Mouse (Mus musculus): Measurements from ENCODE around the gene Gmds. TPM values are rescaled to one million over a fixed set of nuclear protein-coding genes. Genes with fewer than 3 reads are reported as not detected.

Gmds gene
- total and polyA plus RNA-seq, 2 experiments: 3.2 to 3.5 TPM

GRCm38 (mm10) chr13:31909031-31909430 is 429.5 kb downstream of the Gmds start:
- no peak for DNase-seq (ENCODE audit: extremely low read depth, low read depth, low spot score)
- no peaks in the 10 kb centered on the region for H3K36me3 ChIP-seq (ENCODE audit: control insufficient read depth, insufficient read depth, low read length)
- TF ChIP-seq CTCF (IDR thresholded peaks at IDR 0.05; ENCODE audit: low read depth, low read length): no peak
- no peak for TF ChIP-seq POLR2A (IDR thresholded peaks at IDR 0.05; ENCODE audit: extremely low read depth, insufficient read depth, low read length)
- H3K27me3 ChIP-seq (ENCODE audit: control insufficient read depth, insufficient read depth, low read length): no peaks in the 10 kb centered on the region
- 75% methylated on average over 3 of the region's 3 CpGs for WGBS
- no peaks in the 10 kb centered on the region for H3K4me1 ChIP-seq (ENCODE audit: control insufficient read depth, insufficient read depth, low read length)
- no peaks in the 10 kb centered on the region for H3K79me2 ChIP-seq (ENCODE audit: control insufficient read depth, insufficient read depth, low read length)
- H3K9ac ChIP-seq (ENCODE audit: low read depth, low read length): no peak overlapping the region
- no peak overlapping the region for H3K27ac ChIP-seq (replicated peaks; ENCODE audit: insufficient read depth, low read depth, low read length)
- H3K4me3 ChIP-seq (ENCODE audit: insufficient read depth, low read depth, low read length): no peak overlapping the region

GRCm38 (mm10) chr13:31906514-31906913 is 432.0 kb downstream of the Gmds start:
- H3K4me3 ChIP-seq (ENCODE audit: insufficient read depth, low read depth, low read length): no peak overlapping the region
- no peak overlapping the region for H3K27ac ChIP-seq (replicated peaks; ENCODE audit: insufficient read depth, low read depth, low read length)
- no peak for TF ChIP-seq POLR2A (IDR thresholded peaks at IDR 0.05; ENCODE audit: extremely low read depth, insufficient read depth, low read length)
- no peak for TF ChIP-seq CTCF (IDR thresholded peaks at IDR 0.05; ENCODE audit: low read depth, low read length)
- no peaks in the 10 kb centered on the region for H3K36me3 ChIP-seq (ENCODE audit: control insufficient read depth, insufficient read depth, low read length)
- H3K79me2 ChIP-seq (ENCODE audit: control insufficient read depth, insufficient read depth, low read length): no peaks in the 10 kb centered on the region
- no peak for DNase-seq (ENCODE audit: extremely low read depth, low read depth, low spot score)
- no peak overlapping the region for H3K9ac ChIP-seq (ENCODE audit: low read depth, low read length)
- no peaks in the 10 kb centered on the region for H3K27me3 ChIP-seq (ENCODE audit: control insufficient read depth, insufficient read depth, low read length)
- WGBS: 96% methylated on average over 1 of the region's 1 CpGs
- peaks cover 3% of the 10 kb centered on the region; the same call in 1 of the 2 replicates for H3K4me1 ChIP-seq (ENCODE audit: control insufficient read depth, insufficient read depth, low read length)

GRCm38 (mm10) chr13:31900191-31900590 is 438.3 kb downstream of the Gmds start:
- 91% methylated on average over 3 of the region's 3 CpGs for WGBS

GRCm38 (mm10) chr13:31899392-31899791 is 439.1 kb downstream of the Gmds start:
- Histone ChIP-seq H3K27me3 (ENCODE audit: control insufficient read depth, insufficient read depth, low read length) (no peaks in the 10 kb centered on the region), H3K36me3 (ENCODE audit: control insufficient read depth, insufficient read depth, low read length) (no peaks in the 10 kb centered on the region), H3K27ac (replicated peaks; ENCODE audit: insufficient read depth, low read depth, low read length) (no peak overlapping the region), H3K9ac (ENCODE audit: low read depth, low read length) (no peak overlapping the region), H3K4me3 (ENCODE audit: insufficient read depth, low read depth, low read length) (no peak overlapping the region), H3K4me1 (ENCODE audit: control insufficient read depth, insufficient read depth, low read length) (peaks cover 3% of the 10 kb centered on the region; the same call in 1 of the 2 replicates), H3K79me2 (ENCODE audit: control insufficient read depth, insufficient read depth, low read length) (no peaks in the 10 kb centered on the region)
- WGBS: 95% methylated on average over 5 of the region's 5 CpGs
- no peak for DNase-seq (ENCODE audit: extremely low read depth, low read depth, low spot score)
- TF ChIP-seq POLR2A (IDR thresholded peaks at IDR 0.05; ENCODE audit: extremely low read depth, insufficient read depth, low read length) (no peak), CTCF (IDR thresholded peaks at IDR 0.05; ENCODE audit: low read depth, low read length) (no peak)

More at GRCm38 (mm10) chr13:31900191-31900590, 438.3 kb downstream of the Gmds start:
- Histone ChIP-seq H3K4me1 (ENCODE audit: control insufficient read depth, insufficient read depth, low read length) (peaks cover 3% of the 10 kb centered on the region; the same call in 1 of the 2 replicates), H3K9ac (ENCODE audit: low read depth, low read length) (no peak overlapping the region), H3K4me3 (ENCODE audit: insufficient read depth, low read depth, low read length) (no peak overlapping the region), H3K27ac (replicated peaks; ENCODE audit: insufficient read depth, low read depth, low read length) (no peak overlapping the region), H3K27me3 (ENCODE audit: control insufficient read depth, insufficient read depth, low read length) (no peaks in the 10 kb centered on the region), H3K36me3 (ENCODE audit: control insufficient read depth, insufficient read depth, low read length) (no peaks in the 10 kb centered on the region), H3K79me2 (ENCODE audit: control insufficient read depth, insufficient read depth, low read length) (no peaks in the 10 kb centered on the region)
- DNase-seq (ENCODE audit: extremely low read depth, low read depth, low spot score): no peak
- TF ChIP-seq CTCF (IDR thresholded peaks at IDR 0.05; ENCODE audit: low read depth, low read length) (no peak), POLR2A (IDR thresholded peaks at IDR 0.05; ENCODE audit: extremely low read depth, insufficient read depth, low read length) (no peak)

- WGBS: 72% methylated on average over 4 of the region's 4 CpGs
- no peak overlapping the region for H3K4me3 ChIP-seq (ENCODE audit: insufficient read depth, low read depth, low read length)
- no peak overlapping the region for H3K27ac ChIP-seq (replicated peaks; ENCODE audit: insufficient read depth, low read depth, low read length)
- H3K4me1 ChIP-seq (ENCODE audit: control insufficient read depth, insufficient read depth, low read length): no peaks in the 10 kb centered on the region; the same call in 1 of the 2 replicates
- H3K9ac ChIP-seq (ENCODE audit: low read depth, low read length): no peak overlapping the region
- no peaks in the 10 kb centered on the region for H3K79me2 ChIP-seq (ENCODE audit: control insufficient read depth, insufficient read depth, low read length)
- no peak for TF ChIP-seq POLR2A (IDR thresholded peaks at IDR 0.05; ENCODE audit: extremely low read depth, insufficient read depth, low read length)
- TF ChIP-seq CTCF (IDR thresholded peaks at IDR 0.05; ENCODE audit: low read depth, low read length): no peak
- DNase-seq (ENCODE audit: extremely low read depth, low read depth, low spot score): peak; percentile 53
- H3K27me3 ChIP-seq (ENCODE audit: control insufficient read depth, insufficient read depth, low read length): no peaks in the 10 kb centered on the region
- H3K36me3 ChIP-seq (ENCODE audit: control insufficient read depth, insufficient read depth, low read length): no peaks in the 10 kb centered on the region
Observed at GRCm38 (mm10) chr13:31897493-31897892, 441.0 kb downstream of the Gmds start.

GRCm38 (mm10) chr13:31894511-31894910 is 444.0 kb downstream of the Gmds start:
- Histone ChIP-seq H3K36me3 (ENCODE audit: control insufficient read depth, insufficient read depth, low read length) (no peaks in the 10 kb centered on the region), H3K4me1 (ENCODE audit: control insufficient read depth, insufficient read depth, low read length) (no peaks in the 10 kb centered on the region), H3K27ac (replicated peaks; ENCODE audit: insufficient read depth, low read depth, low read length) (no peak overlapping the region), H3K9ac (ENCODE audit: low read depth, low read length) (no peak overlapping the region), H3K79me2 (ENCODE audit: control insufficient read depth, insufficient read depth, low read length) (no peaks in the 10 kb centered on the region), H3K27me3 (ENCODE audit: control insufficient read depth, insufficient read depth, low read length) (no peaks in the 10 kb centered on the region), H3K4me3 (ENCODE audit: insufficient read depth, low read depth, low read length) (no peak overlapping the region)
- peak; percentile 58 for DNase-seq (ENCODE audit: extremely low read depth, low read depth, low spot score)
- no peak for TF ChIP-seq CTCF (IDR thresholded peaks at IDR 0.05; ENCODE audit: low read depth, low read length)
- TF ChIP-seq POLR2A (IDR thresholded peaks at IDR 0.05; ENCODE audit: extremely low read depth, insufficient read depth, low read length): no peak
- WGBS: 70% methylated on average over 3 of the region's 3 CpGs
